Mouse (Mus musculus) CH12.LX (cell line): ENCODE results near the gene Hip1.

Source experiments
- CTCF ChIP-seq, 2 experiments: IDR thresholded peaks in 1 of 2; conservative IDR thresholded peaks in 1 of 2; 2 replicates each; pipeline ENCODE4 v1.5.1; 2011 to 2012; ENCODE audit warnings: low read depth in 2 of 2, low read length in 2 of 2, improper control_type of control experiment in 1 of 2, inconsistent platforms in 1 of 2, mild to moderate bottlenecking in 1 of 2, moderate library complexity in 1 of 2
- GABPA ChIP-seq: IDR thresholded peaks from 2 replicates; pipeline ENCODE4 v1.6.1; 2012; ENCODE audit warnings: low read depth, low read length, improper control_type of control experiment, inconsistent platforms; ENCODE audit not compliant: insufficient replicate concordance
- KAT2A ChIP-seq: IDR thresholded peaks from 2 replicates; pipeline ENCODE4 v1.6.1; 2012; ENCODE audit warnings: low read length, improper control_type of control experiment, inconsistent platforms; ENCODE audit not compliant: insufficient replicate concordance
- NRF1 ChIP-seq: IDR thresholded peaks from 2 replicates; pipeline ENCODE4 v1.6.1; 2014; ENCODE audit warnings: low read depth, mild to moderate bottlenecking, inconsistent platforms, low read length, improper control_type of control experiment, moderate library complexity
- POLR2A ChIP-seq: IDR thresholded peaks from 2 replicates; pipeline ENCODE4 v1.6.1; 2011; ENCODE audit warnings: low read depth, mild to moderate bottlenecking, improper control_type of control experiment, low read length
- UBTF ChIP-seq: IDR thresholded peaks from 2 replicates; pipeline ENCODE4 v1.6.1; 2012; ENCODE audit warnings: low read depth, mild to moderate bottlenecking, inconsistent platforms, low read length, improper control_type of control experiment, moderate library complexity
- USF2 ChIP-seq: conservative IDR thresholded peaks from 2 replicates; pipeline ENCODE4 v1.6.1; 2011; ENCODE audit warnings: low read depth, low read length, improper control_type of control experiment
- ZKSCAN1 ChIP-seq: IDR thresholded peaks from 2 replicates; pipeline ENCODE4 v1.6.1; 2012; ENCODE audit warnings: low read depth, inconsistent platforms, low read length, improper control_type of control experiment, borderline replicate concordance

- TF ChIP-seq POLR2A = no peak
- no peak for TF ChIP-seq CTCF (conservative IDR thresholded peaks at IDR 0.05 in 1 of 2, IDR thresholded peaks at IDR 0.05 in 1 of 2; ENCODE audit: low read depth in 2 of 2, low read length in 2 of 2)
- no peak for TF ChIP-seq ZKSCAN1
- no peak for TF ChIP-seq GABPA
- TF ChIP-seq KAT2A = no peak
- TF ChIP-seq USF2 = no peak
- no peak for TF ChIP-seq UBTF
- TF ChIP-seq NRF1 = no peak
Measured at GRCm38 (mm10) chr5:135585691-135586090, 40.8 kb upstream of the Hip1 start.
